Mouse (Mus musculus): ENCODE measurements around the gene Lrrc74b.

GRCm38 (mm10) chr16:17525524-17525923 is 35.5 kb downstream of the Lrrc74b start:
- no peak for TF ChIP-seq CTCF (IDR thresholded peaks at IDR 0.05; ENCODE audit: low read depth, low read length)
- TF ChIP-seq GATA1 (IDR thresholded peaks at IDR 0.05; ENCODE audit: borderline replicate concordance, low read length) = no peak
